Mouse (Mus musculus) hindbrain, embryonic 10.5 days (tissue): ENCODE data around the gene Setd5. TPM values are rescaled to one million over a fixed set of nuclear protein-coding genes. Genes with fewer than 3 reads are reported as not detected.

Experiments
- DNase-seq: peaks from one replicate; pipeline ENCODE4 v3.0.0-alpha.2; 2017; ENCODE audit warnings: low spot score
- H3K27ac ChIP-seq: fragments of 300-500 bp; sonication (generic); 2 replicates; pipeline ENCODE4 v1.5.1; 2016; ENCODE audit warnings: mild to moderate bottlenecking, moderate library complexity
- H3K27me3 ChIP-seq: fragments of 300-500 bp; sonication (generic); 2 replicates; pipeline ENCODE4 v1.6.1; 2016; ENCODE audit warnings: mild to moderate bottlenecking; ENCODE audit not compliant: poor library complexity, insufficient read depth, severe bottlenecking
- H3K36me3 ChIP-seq: fragments of 300-500 bp; sonication (generic); 2 replicates; pipeline ENCODE4 v1.6.1; 2016; ENCODE audit warnings: mild to moderate bottlenecking, moderate library complexity
- H3K4me1 ChIP-seq: fragments of 300-500 bp; sonication (generic); replicated peaks from 2 replicates; pipeline ENCODE4 v1.6.1; 2016; ENCODE audit warnings: mild to moderate bottlenecking
- H3K4me3 ChIP-seq: fragments of 300-500 bp; sonication (generic); 2 replicates; pipeline ENCODE4 v1.5.1; 2016; ENCODE audit warnings: mild to moderate bottlenecking, moderate library complexity
- H3K9me3 ChIP-seq: fragments of 300-500 bp; sonication (generic); 2 replicates; pipeline ENCODE4 v1.6.1; 2016; ENCODE audit warnings: mild to moderate bottlenecking, moderate library complexity
- WGBS: fragments of 180-500 bp; shearing (Covaris S2); methylation state at CpG from one replicate; pipeline ENCODE4 v1.1.7; 2016; 5-methylcytosine and 5-hydroxymethylcytosine counted together
- polyA plus RNA-seq: library from polyadenylated mRNA; unstranded; fragments of >200 nt; fragmentation: Nextera tagmentation; extraction: Ambion mirVana; gene quantifications from 2 replicates; pipeline ENCODE4 v1.2.1, GENCODE M21; 2016

Setd5 gene
- polyA plus RNA-seq, 1 experiment from 2014 or later: 71.2 TPM

DNA sequence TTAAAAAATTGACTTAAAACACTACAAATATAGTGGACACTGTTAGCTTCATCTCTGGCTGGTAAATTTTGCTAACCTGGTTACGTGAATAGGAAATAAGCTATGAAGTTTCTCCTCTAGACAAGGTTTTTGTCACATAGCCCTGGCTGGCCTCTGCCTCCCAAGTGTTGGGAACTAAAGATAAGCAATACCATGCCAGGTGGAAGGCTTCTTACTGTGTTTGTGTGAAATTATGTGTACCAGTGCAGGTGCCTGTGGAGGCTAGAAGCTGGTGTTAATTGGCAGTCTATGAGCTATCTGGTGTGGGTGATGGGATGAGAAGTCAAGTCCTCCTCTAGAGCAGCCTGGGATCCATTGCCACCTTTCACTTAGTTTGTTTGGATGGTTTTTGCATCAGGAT is 8.0 kb upstream of the Setd5 start:
- H3K27me3 ChIP-seq: no peaks in the 10 kb centered on the region
- no peak overlapping the region for H3K27ac ChIP-seq
- no peak overlapping the region for H3K4me3 ChIP-seq
- no peaks in the 10 kb centered on the region for H3K9me3 ChIP-seq
- peaks cover 75% of the 10 kb centered on the region for H3K36me3 ChIP-seq
- WGBS: 99% methylated on average over 1 of the region's 1 CpGs
- no peak for DNase-seq
- peaks cover 7% of the 10 kb centered on the region for H3K4me1 ChIP-seq

DNA sequence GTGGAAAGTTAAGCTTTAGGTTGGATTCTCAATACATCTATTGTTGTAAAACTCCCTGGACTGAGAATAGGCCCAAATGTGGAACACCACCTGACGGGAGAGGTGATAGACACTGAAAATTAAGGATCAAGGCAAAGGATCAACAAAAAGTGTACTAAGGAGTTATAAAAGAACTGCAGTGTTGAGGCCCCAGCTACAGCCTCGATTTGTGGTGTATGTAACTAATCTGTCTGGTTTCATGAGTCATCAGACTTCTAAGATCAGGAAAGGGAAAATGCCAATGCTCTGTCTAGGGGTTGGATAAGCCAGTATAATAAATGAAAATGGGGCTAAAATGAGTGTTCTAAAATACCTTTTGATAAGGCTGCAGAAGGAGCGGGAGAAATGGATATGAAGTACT is 1.9 kb upstream of the Setd5 start:
- H3K27ac ChIP-seq: peak overlapping the region; percentile 100
- H3K27me3 ChIP-seq: no peaks in the 10 kb centered on the region
- peaks cover 23% of the 10 kb centered on the region for H3K36me3 ChIP-seq
- no peaks in the 10 kb centered on the region for H3K9me3 ChIP-seq
- 46% methylated on average over 3 of the region's 3 CpGs for WGBS
- H3K4me3 ChIP-seq: peak overlapping the region; percentile 97
- no peak for DNase-seq
- H3K4me1 ChIP-seq: peaks cover 48% of the 10 kb centered on the region

DNA sequence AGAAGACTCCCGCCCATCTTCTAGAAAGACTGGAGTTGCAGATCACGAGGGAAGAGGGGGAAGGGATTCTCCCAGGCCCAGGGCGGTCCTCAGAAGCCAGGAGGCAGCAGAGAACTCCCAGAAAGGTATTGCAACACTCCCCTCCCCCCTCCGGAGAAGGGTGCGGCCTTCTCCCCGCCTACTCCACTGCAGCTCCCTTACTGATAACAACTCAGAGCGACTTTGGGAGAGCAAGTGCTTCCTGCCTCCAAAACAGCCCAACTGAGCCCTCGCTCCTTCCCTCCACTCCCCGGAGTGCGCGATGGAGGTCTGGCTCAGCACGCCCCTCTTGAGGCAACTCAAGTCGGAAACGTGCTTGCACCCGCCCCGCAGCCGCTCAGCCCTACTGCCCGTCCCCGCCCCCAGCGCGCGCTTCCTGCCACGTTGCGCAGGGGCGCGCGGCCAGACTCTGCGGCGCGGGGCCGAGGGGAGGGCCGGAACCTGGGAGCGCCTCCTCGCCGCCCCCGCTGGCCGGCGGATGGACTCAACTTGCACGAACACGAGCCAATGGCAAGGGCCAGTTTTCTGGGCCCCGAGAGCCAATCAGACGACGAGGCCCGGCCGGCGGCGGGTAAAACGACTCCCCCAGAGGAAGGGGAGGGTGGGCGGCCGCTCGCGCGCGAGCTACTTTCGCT is 1.0 kb upstream of the Setd5 start:
- DNase-seq: no peak
- peaks cover 14% of the 10 kb centered on the region for H3K36me3 ChIP-seq
- peak overlapping the region; percentile 100 for H3K27ac ChIP-seq
- WGBS: under 1% methylated on average over 55 of the region's 55 CpGs
- H3K4me3 ChIP-seq: peak overlapping the region; percentile 97
- no peaks in the 10 kb centered on the region for H3K27me3 ChIP-seq
- no peaks in the 10 kb centered on the region for H3K9me3 ChIP-seq
- H3K4me1 ChIP-seq: peaks cover 56% of the 10 kb centered on the region

DNA sequence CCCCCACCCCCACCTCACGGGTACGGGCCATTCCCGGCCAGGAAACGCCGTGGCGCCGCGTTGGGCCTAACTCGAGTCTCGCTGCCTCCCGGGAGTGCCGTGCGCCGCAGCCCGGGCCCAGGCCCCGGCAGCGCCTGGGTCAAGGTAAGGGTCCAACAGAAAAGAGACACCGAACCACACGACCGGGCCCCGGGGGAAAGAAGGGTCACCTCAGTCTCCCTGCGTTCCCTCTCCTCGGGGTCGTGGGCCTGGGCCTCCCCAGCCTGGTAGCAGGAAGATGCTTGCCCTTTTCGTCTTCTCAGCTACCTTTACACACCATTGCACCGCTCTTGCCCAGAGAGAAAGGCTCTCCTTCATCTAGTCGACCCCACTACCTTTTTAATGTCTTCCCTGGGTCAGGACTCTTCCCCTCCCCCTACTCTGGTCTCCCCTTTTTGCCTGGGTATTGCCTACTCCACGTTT is 435 bp downstream of the Setd5 start:
- WGBS: under 1% methylated on average over 28 of the region's 28 CpGs
- Histone ChIP-seq H3K4me3 (peak overlapping the region; percentile 97), H3K27ac (peak overlapping the region; percentile 100), H3K27me3 (no peaks in the 10 kb centered on the region), H3K36me3 (peaks cover 9% of the 10 kb centered on the region; the same call in 1 of the 2 replicates), H3K9me3 (no peaks in the 10 kb centered on the region), H3K4me1 (peaks cover 71% of the 10 kb centered on the region)
- DNase-seq: no peak

DNA sequence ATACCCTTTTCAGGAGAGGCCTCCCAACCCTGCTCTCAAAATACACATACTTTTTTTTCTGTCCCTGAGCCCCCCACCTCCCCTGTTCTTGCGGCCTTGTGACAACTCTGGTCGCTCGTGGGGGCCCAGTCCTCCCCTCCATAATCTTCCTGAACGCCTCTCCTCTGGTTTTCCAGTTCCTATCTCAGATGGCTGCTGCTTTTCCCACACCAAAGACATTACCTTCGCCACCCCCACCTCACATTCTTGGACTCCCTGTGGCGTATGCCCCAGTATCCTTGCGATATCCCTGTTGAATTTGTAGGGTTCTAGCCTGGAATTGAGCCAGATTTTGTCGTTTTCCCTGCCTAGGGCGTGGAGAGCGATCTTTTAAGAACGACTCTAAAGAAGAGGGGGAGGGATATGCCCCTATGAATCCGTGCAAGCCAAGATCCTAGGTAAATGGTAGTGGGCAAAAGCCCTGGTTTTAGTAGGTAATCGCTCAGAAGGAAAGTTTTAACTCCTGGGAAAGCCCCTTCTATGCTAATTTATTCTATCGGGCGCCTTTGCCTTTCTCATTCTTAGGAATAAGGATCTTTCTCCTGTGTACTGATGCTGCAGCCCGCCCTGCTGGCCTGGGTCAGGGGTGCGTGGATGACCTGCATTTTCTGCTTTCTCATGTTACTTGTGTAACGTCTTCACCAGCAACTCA is 1.0 kb downstream of the Setd5 start:
- H3K4me1 ChIP-seq: peaks cover 77% of the 10 kb centered on the region
- WGBS: under 1% methylated on average over 18 of the region's 18 CpGs

DNA sequence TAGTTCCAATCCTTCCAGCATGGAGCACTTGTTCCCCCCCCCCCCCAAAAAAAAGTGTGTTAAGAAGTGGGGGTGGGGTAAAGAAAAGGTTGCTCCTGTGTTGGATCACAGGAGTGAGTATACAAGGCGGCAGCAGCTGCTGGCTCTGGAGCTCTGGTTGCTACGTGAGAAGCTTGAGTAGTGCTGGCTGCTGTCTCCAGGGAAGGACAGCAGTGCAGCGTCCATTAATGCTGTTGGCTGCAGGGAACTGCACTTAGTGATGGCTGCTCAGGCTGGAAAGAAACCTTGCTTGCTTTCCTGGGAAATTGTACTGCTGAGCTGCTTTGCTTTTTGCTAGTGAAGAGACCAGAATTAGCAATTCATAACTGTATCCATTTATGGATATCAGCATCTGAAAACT is 2.3 kb downstream of the Setd5 start:
- under 1% methylated on average over 3 of the region's 3 CpGs for WGBS
- peaks cover 75% of the 10 kb centered on the region for H3K4me1 ChIP-seq

More for the DNA sequence above, 1.0 kb downstream of the Setd5 start:
- Histone ChIP-seq H3K9me3 (no peaks in the 10 kb centered on the region), H3K4me3 (peak overlapping the region; percentile 97), H3K36me3 (peaks cover 9% of the 10 kb centered on the region; the same call in 1 of the 2 replicates), H3K27me3 (no peaks in the 10 kb centered on the region), H3K27ac (peak overlapping the region; percentile 100)
- peak; percentile 31 for DNase-seq

DNA sequence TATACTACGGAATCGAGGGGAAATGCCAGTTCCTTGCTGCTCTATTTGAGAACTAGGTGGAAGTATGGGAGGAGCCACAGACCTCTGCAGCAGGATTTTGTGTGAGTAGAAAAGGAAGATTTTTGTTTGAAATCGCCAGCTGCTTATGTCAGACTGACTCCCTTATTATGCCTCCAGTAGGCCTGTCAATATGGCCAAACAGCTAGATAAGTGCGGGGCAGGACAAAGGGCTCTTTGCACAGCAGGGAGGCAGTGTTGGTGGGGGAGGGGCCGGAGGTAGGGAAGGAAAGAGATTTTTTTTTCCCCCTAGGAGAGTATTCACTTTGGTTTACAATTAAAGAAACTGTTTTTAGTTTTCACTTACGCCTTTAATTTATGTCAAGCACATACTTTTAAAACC is 5.1 kb downstream of the Setd5 start:
- WGBS: 12% methylated on average over 6 of the region's 6 CpGs
- H3K27ac ChIP-seq: peak overlapping the region; percentile 83
- H3K4me3 ChIP-seq: peak overlapping the region; percentile 40
- peaks cover 59% of the 10 kb centered on the region for H3K4me1 ChIP-seq
- H3K27me3 ChIP-seq: no peaks in the 10 kb centered on the region
- H3K9me3 ChIP-seq: no peaks in the 10 kb centered on the region
- H3K36me3 ChIP-seq: no peaks in the 10 kb centered on the region
- DNase-seq: peak; percentile 68

More for the DNA sequence above, 2.3 kb downstream of the Setd5 start:
- H3K4me3 ChIP-seq: peak overlapping the region; percentile 97
- H3K27me3 ChIP-seq: no peaks in the 10 kb centered on the region
- H3K36me3 ChIP-seq: peaks cover 5% of the 10 kb centered on the region; the same call in 1 of the 2 replicates
- H3K27ac ChIP-seq: peak overlapping the region; percentile 100
- H3K9me3 ChIP-seq: no peaks in the 10 kb centered on the region
- DNase-seq: peak; percentile 56

DNA sequence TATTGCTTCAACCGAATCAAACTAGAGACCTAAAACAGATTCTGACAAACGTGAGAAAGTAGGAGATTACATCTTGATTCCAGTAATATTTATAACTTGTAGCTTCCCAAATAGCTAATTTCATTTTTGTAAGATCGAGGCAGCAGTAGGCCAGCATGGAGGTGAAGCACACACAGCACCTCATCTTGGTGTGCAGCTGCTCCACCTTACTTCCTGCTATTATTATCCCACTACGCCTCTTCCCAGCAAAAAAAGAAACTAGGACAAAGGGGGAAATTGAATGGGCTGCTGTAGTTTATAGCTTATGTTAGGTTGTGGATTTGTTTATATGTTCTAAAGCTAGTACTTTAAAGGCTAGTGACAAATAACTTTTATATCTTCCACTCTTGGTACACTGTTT is 7.4 kb downstream of the Setd5 start:
- H3K4me3 ChIP-seq: no peak overlapping the region
- WGBS: 83% methylated on average over 4 of the region's 4 CpGs
- H3K36me3 ChIP-seq: peaks cover 11% of the 10 kb centered on the region; the same call in 1 of the 2 replicates
- H3K4me1 ChIP-seq: peaks cover 48% of the 10 kb centered on the region
- H3K27me3 ChIP-seq: no peaks in the 10 kb centered on the region
- H3K27ac ChIP-seq: no peak overlapping the region
- H3K9me3 ChIP-seq: no peaks in the 10 kb centered on the region
- DNase-seq: no peak

DNA sequence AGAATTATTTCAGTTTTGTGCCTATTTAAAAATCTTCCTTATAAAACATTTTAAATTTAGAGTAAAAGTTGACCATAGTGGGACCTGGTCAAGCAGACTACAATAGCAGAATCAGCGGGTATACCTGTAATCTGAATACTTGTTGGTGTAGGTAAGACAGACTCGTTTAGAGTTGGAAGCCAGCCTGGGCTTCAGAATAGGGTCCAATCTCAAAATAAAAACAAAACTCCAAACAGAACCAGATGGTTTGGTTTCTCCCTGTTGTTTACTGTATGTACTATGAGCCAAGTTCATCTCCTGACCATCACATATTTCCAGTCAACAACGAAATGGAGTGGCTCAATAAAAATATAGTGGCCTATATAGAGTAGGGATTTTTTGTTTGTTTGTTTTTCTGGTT is 16.0 kb downstream of the Setd5 start:
- Histone ChIP-seq H3K9me3 (no peaks in the 10 kb centered on the region), H3K27me3 (no peaks in the 10 kb centered on the region), H3K4me3 (no peak overlapping the region), H3K4me1 (no peaks in the 10 kb centered on the region), H3K36me3 (peaks cover 24% of the 10 kb centered on the region), H3K27ac (no peak overlapping the region)
- no peak for DNase-seq
- 89% methylated on average over 3 of the region's 3 CpGs for WGBS

DNA sequence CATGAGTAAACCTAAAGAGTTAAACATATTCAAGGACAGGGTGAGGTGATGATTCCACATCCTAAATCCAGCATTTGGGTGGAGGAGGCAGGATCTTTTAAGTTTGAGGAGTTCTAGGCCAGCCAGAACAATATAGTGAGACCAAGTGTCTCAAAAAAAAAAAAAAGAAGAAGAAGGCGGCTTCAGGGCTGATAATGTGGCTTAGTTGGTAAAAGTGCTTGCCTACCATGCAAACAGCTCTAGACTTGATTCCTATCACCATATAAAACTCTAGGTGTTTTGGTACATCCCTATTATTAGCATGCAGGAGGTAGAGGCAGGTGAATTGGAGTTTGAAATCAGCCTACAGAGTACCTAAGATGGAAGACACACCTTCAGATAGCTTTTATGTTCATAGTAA is 18.4 kb downstream of the Setd5 start:
- WGBS: 92% methylated on average over 1 of the region's 1 CpGs
- no peak for DNase-seq
- H3K27ac ChIP-seq: no peak overlapping the region
- no peak overlapping the region for H3K4me3 ChIP-seq
- H3K4me1 ChIP-seq: no peaks in the 10 kb centered on the region
- H3K9me3 ChIP-seq: no peaks in the 10 kb centered on the region
- peaks cover 9% of the 10 kb centered on the region for H3K36me3 ChIP-seq
- no peaks in the 10 kb centered on the region for H3K27me3 ChIP-seq

DNA sequence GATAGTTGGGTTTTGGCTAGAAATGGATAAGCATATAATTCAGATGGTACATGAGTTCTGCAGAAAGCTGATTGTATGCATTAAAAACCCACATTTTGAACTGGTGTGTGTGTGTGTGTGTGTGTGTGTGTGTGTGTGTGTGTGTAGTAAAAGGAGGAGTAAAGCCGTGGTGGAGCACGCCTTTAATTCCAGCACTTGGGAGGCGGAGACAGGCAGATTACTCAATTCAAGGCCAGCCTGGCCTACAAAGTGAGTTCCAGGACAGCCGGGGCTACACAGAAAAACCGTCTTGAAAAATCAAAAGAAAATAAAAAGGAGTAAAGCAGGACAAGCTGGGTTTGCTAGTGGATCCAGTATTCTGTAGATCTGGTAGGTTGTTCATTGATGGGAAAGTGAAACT is 20.5 kb downstream of the Setd5 start:
- Histone ChIP-seq H3K4me3 (no peak overlapping the region), H3K4me1 (no peaks in the 10 kb centered on the region), H3K36me3 (peaks cover 5% of the 10 kb centered on the region; the same call in 1 of the 2 replicates), H3K27me3 (no peaks in the 10 kb centered on the region), H3K9me3 (no peaks in the 10 kb centered on the region), H3K27ac (no peak overlapping the region)
- 92% methylated on average over 5 of the region's 5 CpGs for WGBS
- DNase-seq: no peak

DNA sequence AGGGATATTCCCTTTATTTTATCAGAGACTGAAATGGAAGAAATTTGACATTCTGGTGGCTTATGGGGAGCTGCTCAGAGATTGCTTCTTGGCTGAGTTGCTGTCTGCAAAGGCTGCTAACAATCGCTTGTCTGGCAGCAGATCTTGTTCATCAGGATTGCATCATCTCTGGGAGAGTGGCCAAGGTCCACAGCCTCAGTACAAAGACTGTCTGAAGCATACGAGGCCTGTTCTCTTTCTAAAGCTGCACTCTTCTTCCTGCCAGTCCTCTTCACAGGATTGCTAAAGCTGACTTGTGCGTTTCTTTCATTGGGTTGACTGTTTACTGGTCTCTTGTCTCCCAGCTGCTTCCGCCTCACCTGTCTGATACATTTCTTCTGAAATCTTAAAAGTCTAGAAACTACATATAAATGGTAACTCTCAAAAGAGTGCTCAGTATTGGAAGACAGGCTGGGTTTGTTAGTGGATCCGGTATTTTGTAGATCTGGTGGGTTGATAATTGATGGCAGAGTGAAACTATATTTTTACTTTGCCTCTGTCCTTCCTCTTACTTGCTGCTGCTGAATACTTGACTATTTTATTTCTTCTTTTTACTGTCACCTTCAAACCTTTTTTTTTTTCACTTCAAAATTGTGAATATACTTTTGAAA is 22.6 kb downstream of the Setd5 start:
- no peaks in the 10 kb centered on the region for H3K9me3 ChIP-seq
- WGBS: 61% methylated on average over 5 of the region's 5 CpGs
- DNase-seq: no peak
- no peaks in the 10 kb centered on the region for H3K27me3 ChIP-seq
- H3K4me3 ChIP-seq: no peak overlapping the region
- H3K27ac ChIP-seq: peak overlapping the region; percentile 8; the same call in 1 of the 2 replicates
- H3K4me1 ChIP-seq: no peaks in the 10 kb centered on the region
- H3K36me3 ChIP-seq: peaks cover 10% of the 10 kb centered on the region

DNA sequence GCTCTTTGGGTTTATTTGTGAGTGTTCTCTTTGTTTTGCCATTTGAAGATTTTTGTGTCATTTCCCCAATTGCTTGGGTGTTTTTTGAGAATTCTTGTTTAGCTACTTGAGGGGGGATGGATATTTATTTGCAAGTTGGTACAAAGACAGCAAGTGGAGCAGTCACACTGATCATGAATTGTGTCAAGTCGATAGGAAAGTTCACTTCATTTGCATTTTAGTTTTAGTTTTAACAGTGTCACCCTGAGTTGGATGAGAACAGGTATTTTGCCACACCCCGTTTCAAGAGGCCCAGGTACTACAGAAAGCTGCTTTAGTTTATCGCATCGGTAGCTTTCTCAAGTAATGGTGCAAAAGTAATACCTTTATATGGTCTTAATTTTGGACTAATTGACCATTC is 25.4 kb downstream of the Setd5 start:
- WGBS: 88% methylated on average over 4 of the region's 4 CpGs
- no peaks in the 10 kb centered on the region for H3K27me3 ChIP-seq
- no peak for DNase-seq

More for the DNA sequence above, 25.4 kb downstream of the Setd5 start:
- Histone ChIP-seq H3K27ac (no peak overlapping the region), H3K9me3 (no peaks in the 10 kb centered on the region), H3K4me1 (no peaks in the 10 kb centered on the region), H3K4me3 (no peak overlapping the region), H3K36me3 (peaks cover 29% of the 10 kb centered on the region)
